Mouse (Mus musculus): ENCODE data around the gene Notch2. TPM values are rescaled to one million over a fixed set of nuclear protein-coding genes. Genes with fewer than 3 reads are reported as not detected.
"Not testable (repeated sequence)": the region's sequence is repeated elsewhere in the genome, so short reads cannot be mapped to it uniquely, and the experiment has no call there.

Notch2 gene
- polyA plus RNA-seq, 1 experiment from 2014 or later: 7.6 TPM

DNA sequence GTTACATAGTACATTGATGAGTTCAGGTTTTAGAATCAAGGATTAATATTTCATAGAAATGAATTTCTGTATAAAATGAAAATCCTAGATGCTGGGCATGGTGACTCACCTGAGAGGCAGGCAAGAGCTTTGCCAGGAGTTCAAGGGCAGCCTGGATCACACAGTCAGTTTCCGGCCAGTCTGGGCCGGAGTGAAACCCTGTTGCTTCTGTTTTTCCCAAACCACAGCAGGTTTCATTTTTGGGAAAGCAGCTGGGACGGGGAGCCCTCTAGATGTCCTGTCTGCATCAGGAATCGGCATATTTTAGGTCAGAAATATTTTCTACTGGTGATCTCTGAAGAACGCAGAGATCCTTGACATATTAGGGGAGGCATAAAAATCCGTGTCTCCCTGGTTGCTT is 29.0 kb downstream of the Notch2 start:
- no peak overlapping the region for H3K9ac ChIP-seq (ENCODE audit: low read depth, low read length)
- no peak overlapping the region for H3K4me3 ChIP-seq (ENCODE audit: low read length)
- H3K4me1 ChIP-seq (ENCODE audit: control insufficient read depth, insufficient read depth, low read depth, low read length): peaks cover 21% of the 10 kb centered on the region
- H3K36me3 ChIP-seq (ENCODE audit: control insufficient read depth, insufficient read depth, low read length): no peaks in the 10 kb centered on the region
- ATAC-seq: no peak
- no peaks in the 10 kb centered on the region for H3K27me3 ChIP-seq (replicated peaks; ENCODE audit: control insufficient read depth, insufficient read depth, low read length)
- H3K27ac ChIP-seq (ENCODE audit: low read depth, low read length): no peak overlapping the region
- H3K9me3 ChIP-seq (ENCODE audit: control insufficient read depth, low read length): no peaks in the 10 kb centered on the region
- WGBS: 50% methylated on average over 6 of the region's 6 CpGs
- H3K4me2 ChIP-seq (ENCODE audit: low read length): peak overlapping the region; percentile 14; the same call in 1 of the 2 replicates

DNA sequence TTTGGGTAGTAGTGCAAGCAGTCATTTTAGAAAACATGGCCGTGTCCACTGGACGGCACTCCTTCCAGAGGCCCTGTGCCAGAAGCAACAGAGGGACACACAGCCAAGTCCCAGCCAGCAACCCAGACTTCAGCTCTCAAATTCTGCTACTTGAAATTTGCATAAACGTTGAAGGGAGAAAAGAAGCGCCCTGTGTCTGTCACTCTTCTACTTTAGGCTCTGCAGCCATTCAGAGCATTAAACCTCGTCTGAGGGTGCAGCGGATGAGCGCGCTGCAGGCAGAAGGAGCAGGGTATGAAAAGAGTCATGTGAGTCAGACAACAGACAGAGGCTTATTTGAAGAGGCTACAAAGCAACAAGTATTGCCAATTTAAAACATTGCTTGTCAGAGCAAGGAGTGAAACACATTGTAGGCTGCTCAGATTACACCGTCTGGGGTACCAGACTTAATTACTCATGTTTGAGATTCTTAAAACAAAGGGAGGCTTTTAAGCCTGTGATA is 29.7 kb downstream of the Notch2 start:
- no peak overlapping the region for H3K9ac ChIP-seq (ENCODE audit: low read depth, low read length)
- no peaks in the 10 kb centered on the region for H3K36me3 ChIP-seq (ENCODE audit: control insufficient read depth, insufficient read depth, low read length)
- peak overlapping the region; percentile 14; the same call in 1 of the 2 replicates for H3K4me2 ChIP-seq (ENCODE audit: low read length)
- peak overlapping the region; percentile 16; the same call in 1 of the 2 replicates for H3K27ac ChIP-seq (ENCODE audit: low read depth, low read length)
- no peak overlapping the region for H3K4me3 ChIP-seq (ENCODE audit: low read length)
- no peaks in the 10 kb centered on the region for H3K9me3 ChIP-seq (ENCODE audit: control insufficient read depth, low read length)
- peaks cover 21% of the 10 kb centered on the region for H3K4me1 ChIP-seq (ENCODE audit: control insufficient read depth, insufficient read depth, low read depth, low read length)
- peak; percentile 84 for ATAC-seq
- 13% methylated on average over 9 of the region's 9 CpGs for WGBS
- no peaks in the 10 kb centered on the region for H3K27me3 ChIP-seq (replicated peaks; ENCODE audit: control insufficient read depth, insufficient read depth, low read length)

DNA sequence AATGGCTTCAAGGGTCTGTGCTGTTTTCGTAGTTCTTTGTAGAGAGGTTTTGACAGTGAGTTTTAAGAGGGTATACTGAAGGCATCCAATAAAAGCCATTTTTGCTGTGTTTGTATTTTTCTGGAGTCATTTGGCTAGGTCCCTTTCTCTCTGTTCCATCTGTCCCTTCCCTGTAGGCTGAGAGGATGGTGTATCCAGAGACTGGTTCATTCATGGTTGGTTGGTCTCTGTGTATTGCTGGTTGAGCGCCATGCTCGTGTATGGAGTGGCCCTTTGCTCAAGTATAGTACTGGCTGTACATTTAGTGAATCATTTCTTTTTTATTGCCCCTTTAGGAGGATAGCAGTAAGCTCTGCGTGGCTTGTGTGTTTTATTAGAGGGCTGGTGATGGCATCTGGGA is 30.3 kb downstream of the Notch2 start:
- Histone ChIP-seq H3K9ac (ENCODE audit: low read depth, low read length) (no peak overlapping the region), H3K9me3 (ENCODE audit: control insufficient read depth, low read length) (no peaks in the 10 kb centered on the region), H3K4me2 (ENCODE audit: low read length) (no peak overlapping the region), H3K36me3 (ENCODE audit: control insufficient read depth, insufficient read depth, low read length) (no peaks in the 10 kb centered on the region), H3K27ac (ENCODE audit: low read depth, low read length) (no peak overlapping the region), H3K27me3 (replicated peaks; ENCODE audit: control insufficient read depth, insufficient read depth, low read length) (no peaks in the 10 kb centered on the region), H3K4me1 (ENCODE audit: control insufficient read depth, insufficient read depth, low read depth, low read length) (peaks cover 21% of the 10 kb centered on the region), H3K4me3 (ENCODE audit: low read length) (no peak overlapping the region)
- 51% methylated on average over 4 of the region's 4 CpGs for WGBS
- no peak for ATAC-seq

DNA sequence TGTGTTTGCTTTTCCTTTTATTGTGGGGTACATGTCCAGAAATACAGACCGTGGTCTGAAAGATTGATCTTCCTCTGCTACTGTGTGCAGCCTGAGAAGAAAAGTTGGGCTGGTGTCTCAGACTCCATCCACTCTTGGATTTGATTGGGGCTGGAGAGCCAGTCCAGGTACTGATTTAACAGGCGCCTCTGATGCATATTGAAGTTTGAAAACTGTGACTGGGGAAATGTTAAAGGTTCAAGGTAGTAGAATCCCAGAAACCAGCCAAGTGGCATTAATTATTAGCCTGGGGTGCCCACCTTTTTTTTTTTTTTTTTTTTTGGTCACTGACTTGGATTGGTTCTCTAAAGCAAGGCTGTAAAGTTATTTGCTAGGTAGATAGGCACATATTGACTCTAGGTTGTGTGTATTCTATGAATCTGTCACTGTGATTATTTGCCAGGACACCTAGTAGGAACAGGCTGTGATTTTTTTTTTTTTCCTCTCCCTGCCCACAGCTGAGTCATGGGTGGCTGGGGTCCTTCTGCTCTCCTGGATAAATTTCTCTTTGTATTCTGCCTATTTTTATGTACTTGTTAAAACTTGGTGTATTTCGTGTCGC is 31.5 kb downstream of the Notch2 start:
- Histone ChIP-seq H3K4me3 (ENCODE audit: low read length) (no peak overlapping the region), H3K9me3 (ENCODE audit: control insufficient read depth, low read length) (no peaks in the 10 kb centered on the region), H3K27me3 (replicated peaks; ENCODE audit: control insufficient read depth, insufficient read depth, low read length) (no peaks in the 10 kb centered on the region), H3K4me1 (ENCODE audit: control insufficient read depth, insufficient read depth, low read depth, low read length) (peaks cover 18% of the 10 kb centered on the region), H3K9ac (ENCODE audit: low read depth, low read length) (no peak overlapping the region), H3K4me2 (ENCODE audit: low read length) (no peak overlapping the region), H3K36me3 (ENCODE audit: control insufficient read depth, insufficient read depth, low read length) (no peaks in the 10 kb centered on the region), H3K27ac (ENCODE audit: low read depth, low read length) (no peak overlapping the region)
- WGBS: 88% methylated on average over 4 of the region's 4 CpGs
- no peak for ATAC-seq

DNA sequence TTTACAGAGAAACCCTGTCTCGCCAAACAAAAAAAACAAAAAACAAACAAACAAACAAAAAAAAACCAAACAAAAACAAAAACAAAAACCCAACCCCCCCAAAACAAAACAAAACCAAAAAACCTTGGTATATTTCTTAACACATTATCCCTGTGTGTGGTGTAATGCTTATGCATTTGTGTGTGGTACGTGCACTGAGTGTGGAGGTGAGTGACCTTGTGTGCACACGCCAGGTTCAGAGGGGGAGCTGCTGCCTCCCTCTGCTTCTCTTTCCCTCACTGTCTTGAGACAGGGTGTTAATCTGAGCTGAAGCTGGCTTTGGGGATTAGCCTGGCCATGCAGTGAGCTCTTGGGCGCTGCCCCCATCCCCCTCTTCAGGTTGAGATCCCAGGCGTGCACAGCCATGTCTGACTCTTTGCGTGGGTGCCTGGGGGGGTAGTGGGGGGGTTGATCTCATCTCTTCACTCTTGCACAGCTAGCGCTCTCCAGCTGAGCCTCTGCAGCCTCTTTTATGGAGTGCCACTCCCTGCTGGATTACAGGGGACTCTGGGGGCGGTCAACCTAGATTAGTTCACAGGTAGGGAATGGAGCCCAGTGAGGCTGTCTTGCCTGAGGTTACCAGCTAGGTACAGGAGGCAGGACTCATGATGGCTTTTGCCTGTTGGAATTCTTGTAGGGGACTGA is 32.3 kb downstream of the Notch2 start:
- H3K4me2 ChIP-seq (ENCODE audit: low read length): no peak overlapping the region
- no peaks in the 10 kb centered on the region for H3K27me3 ChIP-seq (replicated peaks; ENCODE audit: control insufficient read depth, insufficient read depth, low read length)
- H3K9ac ChIP-seq (ENCODE audit: low read depth, low read length): no peak overlapping the region
- H3K36me3 ChIP-seq (ENCODE audit: control insufficient read depth, insufficient read depth, low read length): no peaks in the 10 kb centered on the region
- 67% methylated on average over 8 of the region's 8 CpGs for WGBS
- no peak overlapping the region for H3K4me3 ChIP-seq (ENCODE audit: low read length)
- H3K4me1 ChIP-seq (ENCODE audit: control insufficient read depth, insufficient read depth, low read depth, low read length): peaks cover 21% of the 10 kb centered on the region
- H3K27ac ChIP-seq (ENCODE audit: low read depth, low read length): no peak overlapping the region
- ATAC-seq: no peak
- H3K9me3 ChIP-seq (ENCODE audit: control insufficient read depth, low read length): no peaks in the 10 kb centered on the region

DNA sequence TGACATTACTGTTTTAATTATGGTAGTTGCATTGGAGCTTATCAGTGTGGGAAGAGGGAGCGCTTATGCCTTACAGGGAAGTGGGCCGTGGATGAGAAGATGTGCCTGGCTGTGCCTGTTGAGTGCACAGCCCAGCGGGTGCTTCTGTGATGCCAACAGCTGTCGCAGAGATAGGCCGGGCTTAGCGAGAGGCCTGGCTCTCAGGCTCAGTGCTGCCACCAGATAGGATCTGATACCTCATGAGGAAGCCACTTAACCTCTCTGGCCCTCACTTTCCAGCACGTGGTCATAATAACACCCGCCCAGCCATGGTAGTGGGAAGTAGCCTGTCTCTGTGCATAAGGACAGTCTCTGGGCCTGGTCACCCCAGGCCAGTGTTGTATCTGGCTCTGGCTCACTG is 33.0 kb downstream of the Notch2 start:
- no peaks in the 10 kb centered on the region for H3K27me3 ChIP-seq (replicated peaks; ENCODE audit: control insufficient read depth, insufficient read depth, low read length)
- peaks cover 26% of the 10 kb centered on the region for H3K4me1 ChIP-seq (ENCODE audit: control insufficient read depth, insufficient read depth, low read depth, low read length)
- 59% methylated on average over 8 of the region's 8 CpGs for WGBS
- no peak overlapping the region for H3K9ac ChIP-seq (ENCODE audit: low read depth, low read length)
- no peak overlapping the region for H3K27ac ChIP-seq (ENCODE audit: low read depth, low read length)
- no peak overlapping the region for H3K4me3 ChIP-seq (ENCODE audit: low read length)
- H3K36me3 ChIP-seq (ENCODE audit: control insufficient read depth, insufficient read depth, low read length): no peaks in the 10 kb centered on the region
- H3K9me3 ChIP-seq (ENCODE audit: control insufficient read depth, low read length): no peaks in the 10 kb centered on the region
- no peak overlapping the region for H3K4me2 ChIP-seq (ENCODE audit: low read length)
- peak; percentile 43 for ATAC-seq

DNA sequence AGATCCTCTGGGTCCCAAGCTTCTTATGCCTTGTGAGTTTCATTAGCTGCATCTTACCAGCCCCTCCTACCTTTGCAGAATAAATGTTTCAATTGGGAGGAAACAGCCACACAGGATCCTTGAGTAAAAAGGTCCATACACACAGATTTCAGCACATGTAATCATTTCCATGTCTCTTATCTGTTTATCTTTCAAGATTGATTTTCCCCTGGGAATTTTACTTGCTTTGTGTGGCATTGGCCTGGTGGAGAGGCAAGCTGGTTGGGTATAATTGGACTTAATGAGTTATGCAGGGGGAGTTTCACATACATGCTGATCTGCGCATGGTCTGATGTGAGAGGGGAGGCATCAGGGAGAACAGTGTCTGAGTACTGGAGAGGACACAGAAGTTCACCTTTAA is 36.3 kb downstream of the Notch2 start:
- no peak overlapping the region for H3K9ac ChIP-seq (ENCODE audit: low read depth, low read length)
- WGBS: 82% methylated on average over 1 of the region's 1 CpGs
- H3K27me3 ChIP-seq (replicated peaks; ENCODE audit: control insufficient read depth, insufficient read depth, low read length): no peaks in the 10 kb centered on the region
- ATAC-seq: no peak
- H3K27ac ChIP-seq (ENCODE audit: low read depth, low read length): no peak overlapping the region
- H3K4me3 ChIP-seq (ENCODE audit: low read length): no peak overlapping the region
- H3K9me3 ChIP-seq (ENCODE audit: control insufficient read depth, low read length): no peaks in the 10 kb centered on the region
- no peaks in the 10 kb centered on the region for H3K36me3 ChIP-seq (ENCODE audit: control insufficient read depth, insufficient read depth, low read length)
- no peak overlapping the region for H3K4me2 ChIP-seq (ENCODE audit: low read length)
- peaks cover 26% of the 10 kb centered on the region for H3K4me1 ChIP-seq (ENCODE audit: control insufficient read depth, insufficient read depth, low read depth, low read length)

DNA sequence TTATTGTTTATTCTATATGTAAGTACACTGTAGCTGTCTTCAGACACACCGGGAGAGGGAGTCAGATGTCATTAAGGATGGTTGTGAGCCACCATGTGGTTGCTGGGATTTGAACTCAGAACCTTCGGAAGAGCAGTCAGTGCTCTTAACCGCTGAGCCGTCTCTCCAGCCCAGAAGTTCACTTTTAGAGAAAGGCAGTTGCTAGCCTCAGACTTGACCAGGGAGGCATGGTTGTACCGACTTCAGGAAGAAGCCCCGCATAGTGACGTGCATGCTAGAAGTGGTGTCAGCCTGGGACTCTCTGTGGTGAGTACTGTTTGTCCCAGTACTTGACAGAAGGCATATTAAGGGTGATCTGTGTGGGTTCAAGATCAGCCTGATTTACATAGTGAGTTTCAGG is 36.8 kb downstream of the Notch2 start:
- H3K9ac ChIP-seq (ENCODE audit: low read depth, low read length); H3K27me3 ChIP-seq (replicated peaks; ENCODE audit: control insufficient read depth, insufficient read depth, low read length); H3K4me2 ChIP-seq (ENCODE audit: low read length); H3K4me3 ChIP-seq (ENCODE audit: low read length); ATAC-seq; H3K27ac ChIP-seq (ENCODE audit: low read depth, low read length); H3K36me3 ChIP-seq (ENCODE audit: control insufficient read depth, insufficient read depth, low read length); H3K9me3 ChIP-seq (ENCODE audit: control insufficient read depth, low read length): not testable (repeated sequence)
- 95% methylated on average over 7 of the region's 7 CpGs for WGBS
- peaks cover 26% of the 10 kb centered on the region for H3K4me1 ChIP-seq (ENCODE audit: control insufficient read depth, insufficient read depth, low read depth, low read length)

DNA sequence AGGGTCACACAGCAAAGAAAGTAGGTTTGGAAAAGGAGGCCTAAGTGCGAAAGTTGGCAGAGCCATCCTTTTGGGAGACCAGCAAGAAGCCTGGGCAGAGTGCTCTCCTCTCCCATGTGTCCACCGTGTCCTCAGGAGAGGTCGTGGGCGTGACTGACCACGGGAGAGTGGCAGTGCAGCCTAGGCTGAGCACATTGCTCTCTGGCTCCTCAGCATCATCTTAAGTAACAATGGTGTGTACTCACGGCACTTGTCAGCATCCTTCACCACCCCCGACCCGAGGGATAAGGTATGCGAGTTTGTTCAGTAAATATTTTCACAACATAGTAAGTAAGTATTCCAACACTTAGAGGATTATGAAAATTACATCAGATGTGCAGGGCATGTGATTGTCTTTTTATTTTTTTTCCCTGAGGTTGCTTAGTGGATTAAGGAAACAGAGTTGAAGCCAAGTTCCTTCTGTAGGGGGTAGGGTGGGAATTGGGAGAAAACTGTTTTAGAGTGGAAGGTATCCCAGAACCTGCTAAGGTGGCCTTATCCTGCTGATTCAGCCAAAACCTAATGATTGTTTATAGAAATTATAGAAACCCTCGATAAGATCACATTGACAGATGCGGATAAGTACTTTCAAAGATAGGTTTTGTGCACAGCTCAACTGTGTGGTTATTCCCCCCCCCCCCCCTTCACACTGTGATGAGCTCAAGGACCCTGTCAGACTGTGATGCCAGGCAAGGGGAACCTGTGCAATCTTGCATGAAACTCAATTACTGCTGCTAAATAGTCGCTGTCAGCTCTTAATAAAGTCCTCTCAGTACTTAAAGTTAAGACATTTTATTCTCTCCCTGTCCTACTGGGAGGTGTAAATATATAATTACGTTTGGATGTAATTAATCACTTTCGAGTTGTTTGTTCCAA is 37.4 kb downstream of the Notch2 start:
- no peak overlapping the region for H3K9ac ChIP-seq (ENCODE audit: low read depth, low read length)
- ATAC-seq: peak; percentile 35
- WGBS: 49% methylated on average over 14 of the region's 14 CpGs
- no peaks in the 10 kb centered on the region for H3K9me3 ChIP-seq (ENCODE audit: control insufficient read depth, low read length)
- no peaks in the 10 kb centered on the region for H3K27me3 ChIP-seq (replicated peaks; ENCODE audit: control insufficient read depth, insufficient read depth, low read length)
- H3K36me3 ChIP-seq (ENCODE audit: control insufficient read depth, insufficient read depth, low read length): no peaks in the 10 kb centered on the region
- H3K4me3 ChIP-seq (ENCODE audit: low read length): no peak overlapping the region
- H3K4me1 ChIP-seq (ENCODE audit: control insufficient read depth, insufficient read depth, low read depth, low read length): peaks cover 23% of the 10 kb centered on the region
- H3K27ac ChIP-seq (ENCODE audit: low read depth, low read length): no peak overlapping the region
- no peak overlapping the region for H3K4me2 ChIP-seq (ENCODE audit: low read length)
